Comparison of ENCODE assay signal across 9 mouse cellular contexts in the genomic region with DNA sequence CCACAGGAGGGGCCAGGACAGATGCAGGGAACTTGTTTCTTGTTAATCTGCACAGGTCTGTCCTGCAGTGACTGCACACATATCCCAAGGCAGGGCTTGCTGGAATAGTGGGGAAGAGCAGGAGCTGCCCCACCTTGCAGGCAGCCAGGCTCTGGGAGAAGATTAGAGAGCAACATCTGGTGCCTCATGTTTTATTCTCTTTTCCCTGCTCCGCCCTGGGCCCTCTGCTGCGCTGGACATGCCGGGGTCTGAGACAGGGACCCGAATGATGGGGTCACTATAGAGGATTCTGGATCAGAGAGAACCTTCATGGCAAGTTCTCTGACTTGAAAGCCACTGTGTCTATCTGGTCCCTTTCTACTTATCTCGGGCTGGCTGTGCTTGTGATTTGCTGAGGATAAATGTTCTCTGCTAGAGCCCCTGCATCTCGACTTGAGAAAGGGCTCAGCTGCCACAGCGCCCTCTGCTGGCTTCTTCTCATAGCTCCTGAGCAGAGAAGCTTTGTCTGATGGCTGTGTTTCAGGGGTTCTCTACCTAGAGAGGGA.
DNase-seq lines count a peak whose midpoint lies in the region; ATAC-seq lines count a peak whose summit lies in the region.
"Had no signal": no experiment of that assay in that cellular context is flagged by ENCODE, and none has a peak within 500 bp of the region (broad histone marks: within the 10 kb centered on the region; RNA-seq: fewer than 3 reads in every experiment).

No protein-coding gene starts in this region.

- ATAC-seq in hindbrain, embryonic 16.5 days, result peak; percentile 86

- H3K9me3 ChIP-seq in hindbrain, embryonic 16.5 days (ENCODE audit: control insufficient read depth, low read length), result no peaks in the 10 kb centered on the region

- DNase-seq in ZHBTc4 (ENCODE audit: low read depth, low spot score), result peak; percentile 82
- peak; percentile 80 for DNase-seq in cerebellum, adult 9-11 months
- peak; percentile 47 to 91 for DNase-seq in frontal cortex, adult 2 months (ENCODE audit: extremely low spot score in 1 of 2, low spot score in 1 of 2)
- DNase-seq in layer of hippocampus, postnatal 25 days (ENCODE audit: extremely low spot score in 1 of 2, low spot score in 1 of 2), result peak; percentile 69 to 95
- peak; percentile 62 to 75 for DNase-seq in lung, postnatal 4 days
- DNase-seq in right cerebral cortex, postnatal 10 days (ENCODE audit: low spot score in 2 of 2), result peak; percentile 84 to 92
- DNase-seq in yolk sac, embryonic 10.5 days (ENCODE audit: low spot score), result peak; percentile 32

- 34% methylated on average over 7 of the region's 7 CpGs for WGBS in hindbrain, embryonic 16.5 days

- H3K36me3 ChIP-seq in hindbrain, embryonic 16.5 days (ENCODE audit: control insufficient read depth, insufficient read depth, low read length), result no peaks in the 10 kb centered on the region

- H3K4me3 ChIP-seq in hindbrain, embryonic 16.5 days (ENCODE audit: low read length), result no peak overlapping the region
- H3K4me3 ChIP-seq: megakaryocyte, embryonic 14.5 days had no signal

- H3K9ac ChIP-seq in hindbrain, embryonic 16.5 days (ENCODE audit: low read depth, low read length), result no peak overlapping the region

- peaks cover 2% of the 10 kb centered on the region; the same call in 1 of the 2 replicates for H3K4me1 ChIP-seq in hindbrain, embryonic 16.5 days (ENCODE audit: control insufficient read depth, insufficient read depth, low read depth, low read length)
- H3K4me1 ChIP-seq: megakaryocyte, embryonic 14.5 days had no signal

- H3K4me2 ChIP-seq in hindbrain, embryonic 16.5 days (ENCODE audit: low read length), result no peak overlapping the region

- H3K27me3 ChIP-seq in hindbrain, embryonic 16.5 days (replicated peaks; ENCODE audit: control insufficient read depth, insufficient read depth, low read length), result no peaks in the 10 kb centered on the region
- H3K27me3 ChIP-seq: megakaryocyte, embryonic 14.5 days had no signal

- no peak overlapping the region for H3K27ac ChIP-seq in hindbrain, embryonic 16.5 days (ENCODE audit: low read depth, low read length)

Comparison
In these comparisons a context has a peak if more than half of its experiments do, and no peak if none do; other contexts are left out.
1. DNase-seq: peak in every context shown above with its lines; median percentile 88 in right cerebral cortex, postnatal 10 days; 82 in ZHBTc4; 82 in layer of hippocampus, postnatal 25 days; 80 in cerebellum, adult 9-11 months; 69 in frontal cortex, adult 2 months; 68 in lung, postnatal 4 days; 32 in yolk sac, embryonic 10.5 days.